Mouse (Mus musculus) frontal cortex, postnatal 10 days (tissue): Measurements from ENCODE around the gene Cib2.
A peak's percentile ranks its signal among the peaks of the same experiment; 100 is the strongest.

Source experiments
- DNase-seq, 2 experiments: peaks; one replicate each; pipeline ENCODE4 v3.0.0; 2022; ENCODE audit warnings: low spot score in 2 of 2, mixed read lengths in 1 of 2

Gene Cib2

GRCm38 (mm10) chr9:54544954-54545315 lies 15.1 kb downstream of the Cib2 start:
- no peak for DNase-seq

- DNase-seq, result no peak
Observed at GRCm38 (mm10) chr9:54544212-54544953, 15.6 kb downstream of the Cib2 start.

- DNase-seq, result no peak
Observed at GRCm38 (mm10) chr9:54540801-54541200, 19.2 kb downstream of the Cib2 start.

GRCm38 (mm10) chr9:54538684-54539083 lies 21.3 kb downstream of the Cib2 start, which contains the start of gene Sh2d7:
Gene Sh2d7 (plus strand): TSS chr9:54538984.
- DNase-seq, result no peak

- DNase-seq, result no peak
Observed at GRCm38 (mm10) chr9:54538244-54538643, 21.8 kb downstream of the Cib2 start.

- DNase-seq, result no peak
Observed at GRCm38 (mm10) chr9:54537480-54537879, 22.5 kb downstream of the Cib2 start.

GRCm38 (mm10) chr9:54537030-54537429 lies 23.0 kb downstream of the Cib2 start:
- no peak for DNase-seq

GRCm38 (mm10) chr9:54536236-54536635 lies 23.8 kb downstream of the Cib2 start:
- DNase-seq, result no peak

- peak; percentile 72 to 81 for DNase-seq
Observed at GRCm38 (mm10) chr9:54533975-54534374, 26.0 kb downstream of the Cib2 start.

- no peak for DNase-seq
Observed at GRCm38 (mm10) chr9:54532926-54533325, 27.1 kb downstream of the Cib2 start.

GRCm38 (mm10) chr9:54531421-54531820 lies 28.6 kb downstream of the Cib2 start:
- no peak for DNase-seq

GRCm38 (mm10) chr9:54530836-54531235 lies 29.2 kb downstream of the Cib2 start:
- no peak for DNase-seq

- DNase-seq, result no peak
Observed at GRCm38 (mm10) chr9:54529950-54530349, 30.1 kb downstream of the Cib2 start.

GRCm38 (mm10) chr9:54527694-54528093 lies 32.3 kb downstream of the Cib2 start:
- DNase-seq, result no peak

- DNase-seq, result no peak
Observed at GRCm38 (mm10) chr9:54520286-54520685, 39.7 kb downstream of the Cib2 start.

- no peak for DNase-seq
Observed at GRCm38 (mm10) chr9:54518921-54519320, 41.1 kb downstream of the Cib2 start.

- DNase-seq, result no peak
Observed at GRCm38 (mm10) chr9:54515991-54516390, 44.0 kb downstream of the Cib2 start.

GRCm38 (mm10) chr9:54502873-54503272 lies 57.1 kb downstream of the Cib2 start:
- DNase-seq, result no peak

GRCm38 (mm10) chr9:54502111-54502495 lies 57.9 kb downstream of the Cib2 start:
- DNase-seq, result no peak

GRCm38 (mm10) chr9:54501453-54502110 lies 58.4 kb downstream of the Cib2 start, which contains the start of gene Dmxl2:
Gene Dmxl2 (minus strand): TSS chr9:54501626.
- peak; percentile 88 to 90 for DNase-seq

- peak in 1 of 2 experiments; percentile 47 for DNase-seq
Observed at GRCm38 (mm10) chr9:54500832-54501452, 59.1 kb downstream of the Cib2 start.

- no peak for DNase-seq
Observed at GRCm38 (mm10) chr9:54499791-54500190, 60.2 kb downstream of the Cib2 start.

- DNase-seq, result no peak
Observed at GRCm38 (mm10) chr9:54499291-54499690, 60.7 kb downstream of the Cib2 start.
